Mouse (Mus musculus): Measurements from ENCODE around the gene Slc9a6. TPM values are rescaled to one million over a fixed set of nuclear protein-coding genes. Genes with fewer than 3 reads are reported as not detected.

Slc9a6 gene
- polyA plus RNA-seq, 1 experiment from 2014 or later: 8.9 TPM

- Histone ChIP-seq H3K4me1 (no peaks in the 10 kb centered on the region), H3K27me3 (replicated peaks; ENCODE audit: low read depth, poor library complexity, severe bottlenecking) (no peaks in the 10 kb centered on the region), H3K36me3 (replicated peaks) (no peaks in the 10 kb centered on the region), H3K9me3 (no peaks in the 10 kb centered on the region), H3K4me3 (no peak overlapping the region), H3K27ac (replicated peaks) (no peak overlapping the region)
- no peak for DNase-seq (ENCODE audit: low spot score)
- 55% methylated on average over 7 of the region's 7 CpGs for WGBS
Observed at GRCm38 (mm10) chrX:56649549-56650354, 40.2 kb downstream of the Slc9a6 start.

- no peaks in the 10 kb centered on the region for H3K27me3 ChIP-seq (replicated peaks; ENCODE audit: low read depth, poor library complexity, severe bottlenecking)
- 83% methylated on average over 2 of the region's 2 CpGs for WGBS
- no peaks in the 10 kb centered on the region for H3K9me3 ChIP-seq
- H3K36me3 ChIP-seq (replicated peaks): no peaks in the 10 kb centered on the region
- no peak overlapping the region for H3K27ac ChIP-seq (replicated peaks)
- no peaks in the 10 kb centered on the region for H3K4me1 ChIP-seq
- H3K4me3 ChIP-seq: no peak overlapping the region
- no peak for DNase-seq (ENCODE audit: low spot score)
Observed at GRCm38 (mm10) chrX:56650355-56650652, 40.7 kb downstream of the Slc9a6 start.

DNA sequence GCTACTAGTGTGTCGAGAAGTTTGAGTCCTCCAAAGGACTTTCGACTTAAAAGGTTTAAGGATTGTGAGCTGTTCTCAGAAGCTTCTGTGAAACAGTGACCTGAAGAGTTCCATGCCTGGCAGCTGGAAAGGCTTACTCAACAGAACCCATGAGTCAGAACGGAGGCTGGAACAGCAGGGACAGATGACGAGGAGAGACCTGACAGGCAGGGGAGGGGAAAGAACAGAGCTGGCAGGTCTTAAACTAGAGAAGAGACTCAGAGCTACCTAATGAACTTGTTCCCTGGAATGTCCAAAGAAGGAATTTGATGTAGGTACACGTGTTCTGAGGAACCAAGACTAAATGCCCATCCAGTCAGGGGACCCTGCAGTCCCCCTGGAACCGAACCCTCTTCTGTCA, 41.3 kb downstream of the Slc9a6 start:
- Histone ChIP-seq H3K4me3 (no peak overlapping the region), H3K9me3 (no peaks in the 10 kb centered on the region), H3K27me3 (replicated peaks; ENCODE audit: low read depth, poor library complexity, severe bottlenecking) (no peaks in the 10 kb centered on the region), H3K36me3 (replicated peaks) (no peaks in the 10 kb centered on the region), H3K27ac (replicated peaks) (no peak overlapping the region), H3K4me1 (no peaks in the 10 kb centered on the region)
- no peak for DNase-seq (ENCODE audit: low spot score)
- 71% methylated on average over 6 of the region's 6 CpGs for whole genome bisulfite sequencing

- H3K4me1 ChIP-seq: no peaks in the 10 kb centered on the region
- H3K27me3 ChIP-seq (replicated peaks; ENCODE audit: low read depth, poor library complexity, severe bottlenecking): no peaks in the 10 kb centered on the region
- 72% methylated on average over 7 of the region's 7 CpGs for WGBS
- no peak overlapping the region for H3K4me3 ChIP-seq
- DNase-seq (ENCODE audit: low spot score): no peak
- peaks cover 3% of the 10 kb centered on the region; the same call in 1 of the 2 replicates for H3K36me3 ChIP-seq (replicated peaks)
- H3K27ac ChIP-seq (replicated peaks): no peak overlapping the region
- no peaks in the 10 kb centered on the region for H3K9me3 ChIP-seq
Observed at GRCm38 (mm10) chrX:56651738-56652137, 42.2 kb downstream of the Slc9a6 start.

GRCm38 (mm10) chrX:56655686-56656085, 46.1 kb downstream of the Slc9a6 start:
- WGBS: 89% methylated on average over 2 of the region's 2 CpGs
- Histone ChIP-seq H3K36me3 (replicated peaks) (peaks cover 3% of the 10 kb centered on the region; the same call in 1 of the 2 replicates), H3K27ac (replicated peaks) (no peak overlapping the region), H3K9me3 (no peaks in the 10 kb centered on the region), H3K4me1 (no peaks in the 10 kb centered on the region), H3K27me3 (replicated peaks; ENCODE audit: low read depth, poor library complexity, severe bottlenecking) (no peaks in the 10 kb centered on the region), H3K4me3 (no peak overlapping the region)
- no peak for DNase-seq (ENCODE audit: low spot score)

- Histone ChIP-seq H3K9me3 (no peaks in the 10 kb centered on the region), H3K27me3 (replicated peaks; ENCODE audit: low read depth, poor library complexity, severe bottlenecking) (no peaks in the 10 kb centered on the region), H3K4me3 (no peak overlapping the region), H3K27ac (replicated peaks) (no peak overlapping the region), H3K4me1 (no peaks in the 10 kb centered on the region), H3K36me3 (replicated peaks) (peaks cover 3% of the 10 kb centered on the region; the same call in 1 of the 2 replicates)
- no peak for DNase-seq (ENCODE audit: low spot score)
- 67% methylated on average over 2 of the region's 2 CpGs for WGBS
Observed at GRCm38 (mm10) chrX:56659286-56659685, 49.7 kb downstream of the Slc9a6 start.

- Histone ChIP-seq H3K27ac (replicated peaks) (no peak overlapping the region), H3K4me1 (no peaks in the 10 kb centered on the region), H3K4me3 (no peak overlapping the region), H3K36me3 (replicated peaks) (peaks cover 3% of the 10 kb centered on the region; the same call in 1 of the 2 replicates), H3K27me3 (replicated peaks; ENCODE audit: low read depth, poor library complexity, severe bottlenecking) (no peaks in the 10 kb centered on the region), H3K9me3 (no peaks in the 10 kb centered on the region)
- WGBS: 93% methylated on average over 12 of the region's 12 CpGs
- no peak for DNase-seq (ENCODE audit: low spot score)
Observed at GRCm38 (mm10) chrX:56661143-56661542, 51.6 kb downstream of the Slc9a6 start.

GRCm38 (mm10) chrX:56662316-56662715, 52.8 kb downstream of the Slc9a6 start:
- Histone ChIP-seq H3K36me3 (replicated peaks) (no peaks in the 10 kb centered on the region), H3K4me1 (0 out of 2 replicates have a peak, but pooled peaks cover 3% of the 10 kb centered on the region), H3K27me3 (replicated peaks; ENCODE audit: low read depth, poor library complexity, severe bottlenecking) (no peaks in the 10 kb centered on the region), H3K27ac (replicated peaks) (no peak overlapping the region), H3K9me3 (no peaks in the 10 kb centered on the region), H3K4me3 (no peak overlapping the region)
- WGBS: 86% methylated on average over 6 of the region's 6 CpGs
- DNase-seq (ENCODE audit: low spot score): no peak

DNA sequence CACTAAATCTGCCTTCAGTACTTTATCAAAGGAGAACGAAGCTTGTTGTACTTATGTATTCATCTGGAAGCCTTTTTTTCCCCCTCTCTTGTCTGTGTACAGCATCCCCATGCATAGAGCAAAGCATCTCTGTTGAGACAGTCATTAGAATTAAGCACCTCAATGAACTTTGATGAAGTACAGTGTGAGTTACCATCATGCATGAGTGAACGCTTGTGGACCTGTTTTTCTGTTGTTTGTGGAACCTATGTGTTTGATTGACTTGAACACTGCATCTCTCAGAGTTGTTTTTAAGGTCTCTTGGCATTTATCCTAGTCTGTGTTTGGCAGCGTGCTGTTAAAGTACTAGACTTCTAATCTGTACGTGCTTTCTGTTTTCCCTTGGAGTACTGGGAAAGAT, 53.8 kb downstream of the Slc9a6 start:
- Histone ChIP-seq H3K4me3 (no peak overlapping the region), H3K9me3 (no peaks in the 10 kb centered on the region), H3K27me3 (replicated peaks; ENCODE audit: low read depth, poor library complexity, severe bottlenecking) (no peaks in the 10 kb centered on the region), H3K4me1 (0 out of 2 replicates have a peak, but pooled peaks cover 3% of the 10 kb centered on the region), H3K36me3 (replicated peaks) (no peaks in the 10 kb centered on the region), H3K27ac (replicated peaks) (no peak overlapping the region)
- 82% methylated on average over 4 of the region's 4 CpGs for WGBS
- no peak for DNase-seq (ENCODE audit: low spot score)

DNA sequence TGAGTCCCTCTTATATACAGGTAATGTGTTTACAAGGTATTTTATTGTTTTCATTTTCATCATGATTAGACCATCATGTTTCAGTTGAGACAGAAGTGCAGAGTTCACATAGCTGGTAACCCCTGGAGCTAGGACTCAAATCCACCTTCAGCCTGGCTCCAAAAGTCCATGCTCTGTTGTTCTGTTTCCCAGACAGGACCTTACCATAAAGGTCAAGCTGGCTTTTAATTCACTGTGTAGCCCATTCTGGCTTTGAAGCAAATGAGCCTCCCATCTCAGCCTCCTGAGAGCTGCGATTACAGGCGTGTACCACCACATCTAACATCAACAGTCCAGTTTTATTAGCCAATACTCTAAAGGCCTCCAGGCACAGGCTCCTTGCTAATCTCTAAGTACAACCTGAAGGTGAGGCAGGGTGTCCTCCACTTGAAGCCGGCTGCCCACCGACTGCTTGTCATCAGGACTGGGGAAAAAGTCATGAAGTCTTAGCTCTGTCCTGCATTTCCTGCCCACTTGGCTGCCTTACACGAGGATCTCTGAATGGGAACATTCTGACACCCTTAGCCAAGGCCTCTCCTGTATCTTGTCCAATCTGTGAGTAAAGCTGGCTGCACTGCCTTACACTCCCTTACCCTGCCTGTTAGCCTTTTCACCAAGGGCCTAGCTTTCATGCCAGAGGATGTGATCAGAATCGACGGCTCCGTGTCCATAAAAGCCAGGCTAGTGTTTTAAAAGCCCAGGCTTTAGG, 55.8 kb downstream of the Slc9a6 start:
- Histone ChIP-seq H3K4me3 (no peak overlapping the region), H3K36me3 (replicated peaks) (no peaks in the 10 kb centered on the region), H3K4me1 (0 out of 2 replicates have a peak, but pooled peaks cover 3% of the 10 kb centered on the region), H3K9me3 (no peaks in the 10 kb centered on the region), H3K27me3 (replicated peaks; ENCODE audit: low read depth, poor library complexity, severe bottlenecking) (no peaks in the 10 kb centered on the region), H3K27ac (replicated peaks) (no peak overlapping the region)
- no peak for DNase-seq (ENCODE audit: low spot score)
- WGBS: 75% methylated on average over 8 of the region's 8 CpGs

DNA sequence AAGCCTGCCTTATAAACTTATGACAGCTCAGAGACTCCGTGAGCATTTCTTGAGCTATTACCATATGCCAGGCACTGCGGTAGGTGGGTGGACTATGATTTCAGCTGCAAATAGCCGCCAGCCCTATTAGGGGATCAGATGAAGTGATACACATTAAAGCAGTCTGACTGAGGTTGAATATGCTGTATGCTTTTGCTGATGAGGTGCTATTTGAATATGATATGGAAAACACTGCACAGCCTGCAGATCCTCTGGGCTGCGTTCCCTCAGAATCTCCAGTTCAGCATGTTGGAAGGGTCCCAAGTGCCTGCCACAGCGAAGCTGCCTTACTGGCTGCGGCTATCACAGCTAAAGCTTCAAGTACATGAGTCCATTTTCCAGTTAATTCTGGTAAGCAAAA, 57.7 kb downstream of the Slc9a6 start:
- 88% methylated on average over 6 of the region's 6 CpGs for WGBS
- Histone ChIP-seq H3K27ac (replicated peaks) (no peak overlapping the region), H3K36me3 (replicated peaks) (no peaks in the 10 kb centered on the region), H3K9me3 (no peaks in the 10 kb centered on the region), H3K27me3 (replicated peaks; ENCODE audit: low read depth, poor library complexity, severe bottlenecking) (no peaks in the 10 kb centered on the region), H3K4me3 (no peak overlapping the region), H3K4me1 (0 out of 2 replicates have a peak, but pooled peaks cover 3% of the 10 kb centered on the region)
- no peak for DNase-seq (ENCODE audit: low spot score)

DNA sequence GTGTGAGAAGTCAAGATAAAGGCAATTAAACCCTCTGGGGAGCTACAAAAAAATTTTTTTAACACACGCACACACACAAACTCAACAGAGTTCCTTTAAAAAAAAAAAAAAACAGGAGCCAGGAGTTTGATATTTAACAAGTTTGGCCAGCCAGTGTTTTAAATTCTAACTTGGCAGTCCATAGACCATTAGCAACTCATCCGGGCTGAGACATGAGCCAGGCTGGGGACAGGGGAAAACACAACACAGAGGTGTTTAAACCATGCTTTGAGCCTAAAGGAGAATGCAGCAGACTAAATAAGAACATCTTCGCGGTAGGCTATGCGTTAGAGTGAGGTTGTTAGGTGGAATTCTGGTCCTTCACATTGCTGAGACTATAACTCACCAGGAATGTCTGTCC, 58.5 kb downstream of the Slc9a6 start:
- no peak overlapping the region for H3K4me3 ChIP-seq
- H3K27ac ChIP-seq (replicated peaks): no peak overlapping the region
- H3K36me3 ChIP-seq (replicated peaks): no peaks in the 10 kb centered on the region
- 0 out of 2 replicates have a peak, but pooled peaks cover 3% of the 10 kb centered on the region for H3K4me1 ChIP-seq
- no peaks in the 10 kb centered on the region for H3K27me3 ChIP-seq (replicated peaks; ENCODE audit: low read depth, poor library complexity, severe bottlenecking)
- 92% methylated on average over 5 of the region's 5 CpGs for WGBS
- no peak for DNase-seq (ENCODE audit: low spot score)
- H3K9me3 ChIP-seq: no peaks in the 10 kb centered on the region

DNA sequence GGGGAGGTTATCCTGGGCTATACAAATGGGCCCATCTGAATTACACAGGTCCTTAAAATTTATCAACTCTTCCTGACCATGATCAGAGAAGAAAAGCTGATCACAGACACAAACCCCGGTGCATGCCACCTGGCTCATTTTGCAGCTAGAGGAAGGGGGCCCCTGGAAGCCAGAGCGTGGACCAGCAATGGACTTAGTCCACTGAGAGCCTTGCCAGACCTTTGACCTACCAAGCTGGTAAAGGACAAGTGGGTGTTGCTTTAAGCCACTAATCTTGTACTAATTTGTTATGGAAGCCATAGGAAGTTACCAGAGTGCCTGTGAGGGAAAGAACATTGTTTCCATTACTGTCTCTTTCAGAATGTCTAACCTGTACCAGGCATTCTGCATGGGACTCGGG, 58.9 kb downstream of the Slc9a6 start:
- WGBS: 75% methylated on average over 3 of the region's 3 CpGs
- Histone ChIP-seq H3K27ac (replicated peaks) (no peak overlapping the region), H3K36me3 (replicated peaks) (no peaks in the 10 kb centered on the region), H3K4me3 (no peak overlapping the region), H3K9me3 (no peaks in the 10 kb centered on the region), H3K27me3 (replicated peaks; ENCODE audit: low read depth, poor library complexity, severe bottlenecking) (no peaks in the 10 kb centered on the region), H3K4me1 (0 out of 2 replicates have a peak, but pooled peaks cover 3% of the 10 kb centered on the region)
- DNase-seq (ENCODE audit: low spot score): no peak
